Mouse (Mus musculus) myocyte (in vitro differentiated cells): ENCODE data around the gene Esrra. TPM values are rescaled to one million over a fixed set of nuclear protein-coding genes. Genes with fewer than 3 reads are reported as not detected.

Experiments
- H3K27me3 ChIP-seq: one replicate; pipeline ENCODE4 v1.6.1; 2011; ENCODE audit not compliant: control insufficient read depth, insufficient read depth, insufficient read length
- H3K36me3 ChIP-seq: one replicate; pipeline ENCODE4 v1.6.1; 2011; ENCODE audit not compliant: control insufficient read depth, insufficient read depth
- H3K4me2 ChIP-seq: one replicate; pipeline ENCODE4 v1.6.1; 2011; ENCODE audit warnings: low read depth, control low read depth
- H3K4me3 ChIP-seq: one replicate; pipeline ENCODE4 v1.5.1; 2011; ENCODE audit warnings: mild to moderate bottlenecking, control low read depth, moderate library complexity
- H3K79me2 ChIP-seq: one replicate; pipeline ENCODE4 v1.6.1; 2011; ENCODE audit not compliant: control insufficient read depth, insufficient read depth
- H3ac ChIP-seq: one replicate; pipeline ENCODE4 v1.6.1; 2011; ENCODE audit not compliant: control insufficient read depth, insufficient read length
- CEBPB ChIP-seq: IDR thresholded peaks from 2 replicates; pipeline ENCODE4 v1.6.1; 2011; ENCODE audit warnings: mild to moderate bottlenecking, moderate library complexity; ENCODE audit not compliant: poor library complexity, insufficient read depth, severe bottlenecking
- E2F4 ChIP-seq: IDR thresholded peaks from one replicate; pipeline ENCODE4 v1.6.1; 2011; ENCODE audit warnings: mild to moderate bottlenecking, control low read depth, moderate library complexity; ENCODE audit not compliant: insufficient read depth
- MAX ChIP-seq: IDR thresholded peaks from one replicate; pipeline ENCODE4 v1.6.1; 2011; ENCODE audit warnings: low read depth, mild to moderate bottlenecking, control low read depth
- MYOD1 ChIP-seq, 3 experiments: IDR thresholded peaks; one replicate each; pipeline ENCODE4 v1.6.1; 2011; ENCODE audit warnings: control low read depth in 2 of 3, low read depth in 2 of 3, mild to moderate bottlenecking in 2 of 3, moderate library complexity in 1 of 3; ENCODE audit not compliant: insufficient read length in 2 of 3, control insufficient read depth in 1 of 3
- MYOG ChIP-seq, 3 experiments: IDR thresholded peaks; one replicate each; pipeline ENCODE4 v1.6.1; 2011; ENCODE audit warnings: control low read depth in 2 of 3, low read depth in 2 of 3, mild to moderate bottlenecking in 2 of 3; ENCODE audit not compliant: insufficient read length in 2 of 3, control insufficient read depth in 1 of 3, insufficient read depth in 1 of 3
- POLR2A ChIP-seq: IDR thresholded peaks from one replicate; pipeline ENCODE4 v1.6.1; 2011; ENCODE audit warnings: low read depth, mild to moderate bottlenecking, control low read depth, moderate library complexity; ENCODE audit not compliant: insufficient read length
- POLR2AphosphoS2 ChIP-seq: IDR thresholded peaks from one replicate; pipeline ENCODE4 v1.6.1; 2011; ENCODE audit warnings: low read depth, control low read depth; ENCODE audit not compliant: insufficient read length
- REST ChIP-seq: IDR thresholded peaks from one replicate; pipeline ENCODE4 v1.6.1; 2011; ENCODE audit warnings: mild to moderate bottlenecking, control low read depth, moderate library complexity; ENCODE audit not compliant: insufficient read depth, insufficient read length
- SRF ChIP-seq: IDR thresholded peaks from one replicate; pipeline ENCODE4 v1.6.1; 2011; ENCODE audit warnings: low read depth; ENCODE audit not compliant: control insufficient read depth, insufficient read length
- TCF12 ChIP-seq: IDR thresholded peaks from one replicate; pipeline ENCODE4 v1.6.1; 2011; ENCODE audit warnings: mild to moderate bottlenecking, control low read depth; ENCODE audit not compliant: poor library complexity, insufficient read depth, severe bottlenecking
- TCF3 ChIP-seq: IDR thresholded peaks from one replicate; pipeline ENCODE4 v1.6.1; 2011; ENCODE audit warnings: low read depth, control low read depth; ENCODE audit not compliant: insufficient read length
- USF1 ChIP-seq: IDR thresholded peaks from one replicate; pipeline ENCODE4 v1.6.1; 2011; ENCODE audit warnings: low read depth, mild to moderate bottlenecking, control low read depth, moderate library complexity
- polyA plus RNA-seq: library from polyadenylated mRNA; unstranded; fragments of >200 nt; fragmentation: generic; extraction: Trizol; gene quantifications from one replicate; pipeline ENCODE4 v1.2.1, GENCODE M21; 2012; ENCODE audit warnings: missing spikeins

Esrra gene
- polyA plus RNA-seq, 1 experiment = 52.7 TPM

GRCm38 (mm10) chr19:6916496-6916895, 5.1 kb downstream of the Esrra start:
- peaks cover 11% of the 10 kb centered on the region for H3K36me3 ChIP-seq
- H3K27me3 ChIP-seq = no peaks in the 10 kb centered on the region
- peaks cover 23% of the 10 kb centered on the region for H3K79me2 ChIP-seq
- TF ChIP-seq POLR2AphosphoS2 = no peak
- TF ChIP-seq SRF = no peak
- TF ChIP-seq MAX = no peak
- no peak for TF ChIP-seq TCF12
- TF ChIP-seq POLR2A = no peak
- TF ChIP-seq CEBPB = no peak
- TF ChIP-seq E2F4 = no peak
- no peak for TF ChIP-seq REST
- TF ChIP-seq MYOD1 (IDR thresholded peaks at IDR 0.05; ENCODE audit: control insufficient read depth in 1 of 3, insufficient read length in 2 of 3, low read depth in 2 of 3) = no peak
- no peak for TF ChIP-seq USF1
- TF ChIP-seq MYOG (IDR thresholded peaks at IDR 0.05; ENCODE audit: control insufficient read depth in 1 of 3, insufficient read depth in 1 of 3, insufficient read length in 2 of 3, low read depth in 2 of 3) = no peak
- no peak for TF ChIP-seq TCF3
- H3K4me3 ChIP-seq = no peak overlapping the region
- no peak overlapping the region for H3K4me2 ChIP-seq
- no peak overlapping the region for H3ac ChIP-seq

GRCm38 (mm10) chr19:6915276-6915675, 6.3 kb downstream of the Esrra start:
- Histone ChIP-seq H3K79me2 (peaks cover 20% of the 10 kb centered on the region), H3K4me3 (no peak overlapping the region), H3K36me3 (peaks cover 11% of the 10 kb centered on the region), H3K27me3 (no peaks in the 10 kb centered on the region), H3K4me2 (no peak overlapping the region), H3ac (no peak overlapping the region)
- no peak for TF ChIP-seq POLR2AphosphoS2
- TF ChIP-seq TCF3 = no peak
- no peak for TF ChIP-seq CEBPB
- no peak for TF ChIP-seq SRF
- no peak for TF ChIP-seq MAX
- no peak for TF ChIP-seq USF1
- TF ChIP-seq MYOD1 (IDR thresholded peaks at IDR 0.05; ENCODE audit: control insufficient read depth in 1 of 3, insufficient read length in 2 of 3, low read depth in 2 of 3) = no peak
- TF ChIP-seq REST = no peak
- TF ChIP-seq TCF12 = no peak
- no peak for TF ChIP-seq E2F4
- no peak for TF ChIP-seq MYOG (IDR thresholded peaks at IDR 0.05; ENCODE audit: control insufficient read depth in 1 of 3, insufficient read depth in 1 of 3, insufficient read length in 2 of 3, low read depth in 2 of 3)
- no peak for TF ChIP-seq POLR2A

- H3K27me3 ChIP-seq = no peaks in the 10 kb centered on the region
- TF ChIP-seq TCF12 (no peak), SRF (no peak), USF1 (no peak), CEBPB (no peak), REST (no peak), MAX (no peak), MYOG (IDR thresholded peaks at IDR 0.05; ENCODE audit: control insufficient read depth in 1 of 3, insufficient read depth in 1 of 3, insufficient read length in 2 of 3, low read depth in 2 of 3) (no peak)
- no peak overlapping the region for H3K4me2 ChIP-seq
- H3ac ChIP-seq = no peak overlapping the region
- no peak overlapping the region for H3K4me3 ChIP-seq
- H3K79me2 ChIP-seq = peaks cover 13% of the 10 kb centered on the region
- H3K36me3 ChIP-seq = peaks cover 11% of the 10 kb centered on the region
Measured at GRCm38 (mm10) chr19:6914540-6914939, 7.1 kb downstream of the Esrra start.

- TF ChIP-seq POLR2AphosphoS2 (no peak), E2F4 (no peak), TCF12 (no peak), SRF (no peak), REST (no peak), MYOG (IDR thresholded peaks at IDR 0.05; ENCODE audit: control insufficient read depth in 1 of 3, insufficient read depth in 1 of 3, insufficient read length in 2 of 3, low read depth in 2 of 3) (no peak), MYOD1 (IDR thresholded peaks at IDR 0.05; ENCODE audit: control insufficient read depth in 1 of 3, insufficient read length in 2 of 3, low read depth in 2 of 3) (no peak), POLR2A (no peak), TCF3 (no peak), MAX (no peak), CEBPB (no peak), USF1 (no peak)
- no peak overlapping the region for H3K4me3 ChIP-seq
- no peaks in the 10 kb centered on the region for H3K27me3 ChIP-seq
- no peak overlapping the region for H3ac ChIP-seq
- H3K4me2 ChIP-seq = no peak overlapping the region
- peaks cover 11% of the 10 kb centered on the region for H3K36me3 ChIP-seq
- peaks cover 12% of the 10 kb centered on the region for H3K79me2 ChIP-seq
Measured at GRCm38 (mm10) chr19:6913991-6914390, 7.6 kb downstream of the Esrra start.

- TF ChIP-seq POLR2AphosphoS2 (no peak), SRF (no peak), MYOD1 (IDR thresholded peaks at IDR 0.05; ENCODE audit: control insufficient read depth in 1 of 3, insufficient read length in 2 of 3, low read depth in 2 of 3) (no peak), USF1 (no peak), TCF3 (no peak), POLR2A (no peak)
- H3K4me3 ChIP-seq = no peak overlapping the region
- no peaks in the 10 kb centered on the region for H3K27me3 ChIP-seq
- no peak overlapping the region for H3K4me2 ChIP-seq
- no peak overlapping the region for H3ac ChIP-seq
- H3K36me3 ChIP-seq = peaks cover 11% of the 10 kb centered on the region
- peaks cover 14% of the 10 kb centered on the region for H3K79me2 ChIP-seq
Measured at GRCm38 (mm10) chr19:6913036-6913435, 8.6 kb downstream of the Esrra start.
